Mouse (Mus musculus): ENCODE measurements around the gene Ssr2.

GRCm38 (mm10) chr3:88607758-88608138, 32.1 kb downstream of the Ssr2 start:
- no peak for TF ChIP-seq CTCF (IDR thresholded peaks at IDR 0.05; ENCODE audit: control insufficient read depth, insufficient read depth, insufficient read length)
- TF ChIP-seq CEBPB (IDR thresholded peaks at IDR 0.05; ENCODE audit: low read depth), result no peak
- TF ChIP-seq MYOD1 (IDR thresholded peaks at IDR 0.05; ENCODE audit: control insufficient read depth, insufficient read length, low read depth), result no peak
- TF ChIP-seq MAX (IDR thresholded peaks at IDR 0.05), result no peak
